Comparison of ENCODE assay signal across 13 mouse cellular contexts in the genomic region with DNA sequence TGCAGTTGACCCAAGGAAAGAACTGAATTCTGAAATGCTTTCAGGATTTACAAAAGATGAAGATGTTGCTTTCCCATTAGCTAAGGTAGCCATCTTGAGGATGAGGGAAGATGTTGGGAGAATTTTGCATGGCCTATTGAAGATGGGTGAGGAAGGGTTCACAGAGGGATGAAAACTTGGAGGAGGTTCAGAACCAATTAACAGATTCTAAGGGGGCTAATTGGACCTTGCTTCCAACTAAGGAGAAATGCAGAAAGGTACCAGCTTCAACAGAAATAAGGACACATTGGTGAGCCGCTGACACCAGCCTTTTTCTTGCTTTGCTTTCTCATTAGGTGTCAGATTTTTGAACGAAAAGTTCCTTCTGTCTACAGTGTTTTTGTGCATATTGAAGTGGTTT. TPM values are rescaled to one million over a fixed set of nuclear protein-coding genes. Genes with fewer than 3 reads are reported as not detected.
DNase-seq lines count a peak whose midpoint lies in the region; ATAC-seq and TF ChIP-seq lines count a peak whose summit lies in the region.
"Had no signal": no experiment of that assay in that cellular context is flagged by ENCODE, and none has a peak within 500 bp of the region (broad histone marks: within the 10 kb centered on the region; RNA-seq: fewer than 3 reads in every experiment).

No protein-coding gene starts in this region.

- no peaks in the 10 kb centered on the region for H3K36me3 ChIP-seq in lung, embryonic 14.5 days (ENCODE audit: insufficient read depth)
- peaks cover 49% of the 10 kb centered on the region for H3K36me3 ChIP-seq in forebrain, embryonic 10.5 days (replicated peaks)
- no peaks in the 10 kb centered on the region for H3K36me3 ChIP-seq in hindbrain, embryonic 15.5 days
- H3K36me3 ChIP-seq in midbrain, postnatal 0 days (ENCODE audit: insufficient read depth, low read length): no peaks in the 10 kb centered on the region
- H3K36me3 ChIP-seq in liver, postnatal 0 days (replicated peaks; ENCODE audit: insufficient read depth, low read length): no peaks in the 10 kb centered on the region
- H3K36me3 ChIP-seq: heart, embryonic 15.5 days had no signal

- no peaks in the 10 kb centered on the region for H3K27me3 ChIP-seq in lung, embryonic 14.5 days (ENCODE audit: insufficient read depth, low read length)
- no peaks in the 10 kb centered on the region for H3K27me3 ChIP-seq in forebrain, embryonic 10.5 days (ENCODE audit: poor library complexity, severe bottlenecking)
- no peaks in the 10 kb centered on the region for H3K27me3 ChIP-seq in hindbrain, embryonic 15.5 days
- no peaks in the 10 kb centered on the region for H3K27me3 ChIP-seq in midbrain, postnatal 0 days (ENCODE audit: insufficient read depth, low read length)
- peaks cover 36% of the 10 kb centered on the region for H3K27me3 ChIP-seq in liver, postnatal 0 days (ENCODE audit: insufficient read depth, low read length)
- H3K27me3 ChIP-seq: CH12.LX; heart, embryonic 15.5 days had no signal

- no peak overlapping the region for H3K9ac ChIP-seq in lung, embryonic 14.5 days
- peak overlapping the region; percentile 29; the same call in 1 of the 2 replicates for H3K9ac ChIP-seq in hindbrain, embryonic 15.5 days
- 0 out of 2 replicates have a peak overlapping the region, but pooled peaks have one; percentile 73 for H3K9ac ChIP-seq in midbrain, postnatal 0 days (replicated peaks; ENCODE audit: low read length, poor library complexity, severe bottlenecking)
- H3K9ac ChIP-seq in liver, postnatal 0 days (replicated peaks): no peak overlapping the region
- H3K9ac ChIP-seq: heart, embryonic 15.5 days; liver, embryonic 14.5 days had no signal

- TF ChIP-seq CTCF in lung, embryonic 14.5 days (IDR thresholded peaks at IDR 0.05; ENCODE audit: low read depth): no peak
- no peak for TF ChIP-seq CTCF in midbrain, postnatal 0 days (IDR thresholded peaks at IDR 0.05)
- no peak for TF ChIP-seq CTCF in liver, postnatal 0 days (IDR thresholded peaks at IDR 0.05; ENCODE audit: low read depth)

- ATAC-seq in lung, embryonic 14.5 days (ENCODE audit: insufficient read depth): no peak
- no peak for ATAC-seq in hindbrain, embryonic 15.5 days (ENCODE audit: low FRiP score, low read depth)
- no peak for ATAC-seq in midbrain, postnatal 0 days (ENCODE audit: low FRiP score)
- no peak for ATAC-seq in liver, postnatal 0 days

- peaks cover 22% of the 10 kb centered on the region for H3K4me1 ChIP-seq in lung, embryonic 14.5 days (ENCODE audit: insufficient read depth)
- peaks cover 35% of the 10 kb centered on the region for H3K4me1 ChIP-seq in forebrain, embryonic 10.5 days
- peaks cover 52% of the 10 kb centered on the region for H3K4me1 ChIP-seq in hindbrain, embryonic 15.5 days (replicated peaks)
- peaks cover 15% of the 10 kb centered on the region; the same call in 1 of the 2 replicates for H3K4me1 ChIP-seq in midbrain, postnatal 0 days (ENCODE audit: insufficient read depth, low read length)
- no peaks in the 10 kb centered on the region; the same call in 1 of the 2 replicates for H3K4me1 ChIP-seq in liver, postnatal 0 days (ENCODE audit: insufficient read depth)

- H3K9me3 ChIP-seq in lung, embryonic 14.5 days (ENCODE audit: low read depth, low read length): no peaks in the 10 kb centered on the region
- H3K9me3 ChIP-seq in forebrain, embryonic 10.5 days: no peaks in the 10 kb centered on the region
- no peaks in the 10 kb centered on the region for H3K9me3 ChIP-seq in hindbrain, embryonic 15.5 days
- H3K9me3 ChIP-seq in midbrain, postnatal 0 days (ENCODE audit: low read length): no peaks in the 10 kb centered on the region
- no peaks in the 10 kb centered on the region for H3K9me3 ChIP-seq in liver, postnatal 0 days (ENCODE audit: low read length)
- H3K9me3 ChIP-seq: heart, embryonic 15.5 days had no signal

- 79% methylated on average over 2 of the region's 2 CpGs for WGBS in lung, embryonic 14.5 days
- WGBS in forebrain, embryonic 10.5 days: 94% methylated on average over 2 of the region's 2 CpGs
- 62% methylated on average over 2 of the region's 2 CpGs for WGBS in hindbrain, embryonic 15.5 days
- WGBS in midbrain, postnatal 0 days: 61% methylated on average over 2 of the region's 2 CpGs
- 68% methylated on average over 2 of the region's 2 CpGs for WGBS in liver, postnatal 0 days (ENCODE audit: insufficient replicate concordance)

- peak overlapping the region; percentile 91 for H3K4me2 ChIP-seq in lung, embryonic 14.5 days
- peak overlapping the region; percentile 93 for H3K4me2 ChIP-seq in hindbrain, embryonic 15.5 days
- H3K4me2 ChIP-seq in midbrain, postnatal 0 days (ENCODE audit: low read depth, low read length, poor library complexity, severe bottlenecking): peak overlapping the region; percentile 88
- no peak overlapping the region for H3K4me2 ChIP-seq in liver, postnatal 0 days (ENCODE audit: low read depth, low read length)

- no peak overlapping the region for H3K4me3 ChIP-seq in lung, embryonic 14.5 days (ENCODE audit: low read depth, low read length)
- H3K4me3 ChIP-seq in forebrain, embryonic 10.5 days: peak overlapping the region; percentile 86
- H3K4me3 ChIP-seq in hindbrain, embryonic 15.5 days: peak overlapping the region; percentile 90
- peak overlapping the region; percentile 63 for H3K4me3 ChIP-seq in midbrain, postnatal 0 days (ENCODE audit: low read depth, low read length)
- no peak overlapping the region for H3K4me3 ChIP-seq in liver, postnatal 0 days (ENCODE audit: low read depth, low read length)
- H3K4me3 ChIP-seq: heart, embryonic 15.5 days had no signal

- no peak for DNase-seq in lung, embryonic 14.5 days
- DNase-seq in lung, postnatal 14 days: no peak
- DNase-seq in forebrain, embryonic 10.5 days (ENCODE audit: extremely low spot score, low spot score): no peak
- no peak for DNase-seq in midbrain, postnatal 0 days (ENCODE audit: low spot score)
- no peak for DNase-seq in right cerebral cortex, postnatal 10 days (ENCODE audit: low spot score in 2 of 2)
- DNase-seq in liver, postnatal 0 days: no peak
- DNase-seq in ovary, postnatal 14 days (ENCODE audit: low spot score): no peak
- DNase-seq: cerebellum, adult 2 months; kidney, adult 18-20 months had no signal

- no peak for TF ChIP-seq EP300 in liver, postnatal 0 days (IDR thresholded peaks at IDR 0.05; ENCODE audit: low read depth)

- H3K27ac ChIP-seq in lung, embryonic 14.5 days (ENCODE audit: low read depth): no peak overlapping the region
- H3K27ac ChIP-seq in forebrain, embryonic 10.5 days: peak overlapping the region; percentile 99
- H3K27ac ChIP-seq in hindbrain, embryonic 15.5 days (replicated peaks): peak overlapping the region; percentile 97
- H3K27ac ChIP-seq in midbrain, postnatal 0 days (ENCODE audit: low read depth, low read length): peak overlapping the region; percentile 95
- H3K27ac ChIP-seq in liver, postnatal 0 days (ENCODE audit: low read depth): no peak overlapping the region
- H3K27ac ChIP-seq: liver, embryonic 14.5 days had no signal

RNA-seq across cellular contexts. Expression of a gene that starts 6.0 kb away (rescaled TPM):
- polyA plus RNA-seq in lung, embryonic 14.5 days (2014; fragmentation: Nextera tagmentation; extraction: Ambion mirVana): 3.7 and 3.8 TPM in 2 replicates
- polyA plus RNA-seq in forebrain, embryonic 10.5 days (2016; fragmentation: Nextera tagmentation; extraction: Ambion mirVana): 13.6 and 14.4 TPM in 2 replicates
- 9.6 and 10.7 TPM in 2 replicates for polyA plus RNA-seq in hindbrain, embryonic 15.5 days (2015; fragmentation: Nextera tagmentation; extraction: Ambion mirVana)
- 51.5 and 55.2 TPM in 2 replicates for total RNA-seq in midbrain, postnatal 0 days (2014; rRNA removed)
- 6.2 and 9.1 TPM in 2 replicates for polyA plus RNA-seq in midbrain, postnatal 0 days (2015; fragmentation: Nextera tagmentation; extraction: Ambion mirVana)
- 0.08 and 0.14 TPM in 2 replicates for polyA plus RNA-seq in liver, postnatal 0 days (2015; fragmentation: Nextera tagmentation; extraction: Ambion mirVana)
- total RNA-seq: CH12.LX had no signal

Comparison
In these comparisons a context has a peak if more than half of its experiments do, and no peak if none do; other contexts are left out.
1. H3K27ac ChIP-seq: peak in forebrain, embryonic 10.5 days (single experiment), hindbrain, embryonic 15.5 days (single experiment) and midbrain, postnatal 0 days (single experiment); none in lung, embryonic 14.5 days (single experiment) and liver, postnatal 0 days (single experiment).
2. H3K4me3 ChIP-seq: peak in forebrain, embryonic 10.5 days (single experiment), hindbrain, embryonic 15.5 days (single experiment) and midbrain, postnatal 0 days (single experiment); none in lung, embryonic 14.5 days (single experiment) and liver, postnatal 0 days (single experiment).
3. H3K9ac ChIP-seq: peak in hindbrain, embryonic 15.5 days (single experiment) and midbrain, postnatal 0 days (single experiment); none in lung, embryonic 14.5 days (single experiment) and liver, postnatal 0 days (single experiment).